Mouse (Mus musculus) stomach, embryonic 16.5 days (tissue): ENCODE data around the gene Baz2a. TPM values are rescaled to one million over a fixed set of nuclear protein-coding genes. Genes with fewer than 3 reads are reported as not detected.
"Not testable (repeated sequence)": the region's sequence is repeated elsewhere in the genome, so short reads cannot be mapped to it uniquely, and the experiment has no call there.

Experiments used
- ATAC-seq: fragments of 200-750 bp; cut with Nextera tagmentation; 2 replicates; pipeline ENCODE4 v1.8.0; 2017; ENCODE audit warnings: moderate number of reproducible peaks, moderate TSS enrichment; ENCODE audit not compliant: insufficient read depth, low FRiP score
- H3K27ac ChIP-seq: fragments of 300-500 bp; sonication (generic); 2 replicates; pipeline ENCODE4 v1.5.1; 2014; ENCODE audit warnings: low read length
- H3K27me3 ChIP-seq: fragments of 300-500 bp; sonication (generic); 2 replicates; pipeline ENCODE4 v1.6.1; 2014; ENCODE audit warnings: low read length, control low read depth, mixed read lengths; ENCODE audit not compliant: control insufficient read depth, insufficient read depth
- H3K36me3 ChIP-seq: fragments of 300-500 bp; sonication (generic); 2 replicates; pipeline ENCODE4 v1.6.1; 2014; ENCODE audit warnings: low read length; ENCODE audit not compliant: control insufficient read depth, insufficient read depth
- H3K4me1 ChIP-seq: fragments of 300-500 bp; sonication (generic); 2 replicates; pipeline ENCODE4 v1.6.1; 2014; ENCODE audit warnings: low read length, control low read depth, mixed read lengths; ENCODE audit not compliant: control insufficient read depth, insufficient read depth
- H3K4me2 ChIP-seq: fragments of 300-500 bp; sonication (generic); 2 replicates; pipeline ENCODE4 v1.6.1; 2014; ENCODE audit warnings: low read depth, low read length, mixed read lengths
- H3K4me3 ChIP-seq: fragments of 300-500 bp; sonication (generic); replicated peaks from 2 replicates; pipeline ENCODE4 v1.5.1; 2014; ENCODE audit warnings: mild to moderate bottlenecking, low read length
- H3K9ac ChIP-seq: fragments of 300-500 bp; sonication (generic); 2 replicates; pipeline ENCODE4 v1.6.1; 2014; ENCODE audit warnings: low read length
- H3K9me3 ChIP-seq: fragments of 300-500 bp; sonication (generic); replicated peaks from 2 replicates; pipeline ENCODE4 v1.6.1; 2016; ENCODE audit warnings: low read length, control low read depth; ENCODE audit not compliant: control insufficient read depth
- WGBS: fragments of 180-500 bp; shearing (Covaris S2); extraction: QIAGEN DNeasy Blood & Tissue Kit; methylation state at CpG from one replicate; pipeline ENCODE4 v1.1.7; 2014; 5-methylcytosine and 5-hydroxymethylcytosine counted together
- polyA plus RNA-seq: library from polyadenylated mRNA; unstranded; fragments of >200 nt; fragmentation: Nextera tagmentation; extraction: Ambion mirVana; gene quantifications from 2 replicates; pipeline ENCODE4 v1.2.1, GENCODE M21; 2015

Baz2a gene
- polyA plus RNA-seq, 1 experiment from 2014 or later = 8.3 TPM

DNA sequence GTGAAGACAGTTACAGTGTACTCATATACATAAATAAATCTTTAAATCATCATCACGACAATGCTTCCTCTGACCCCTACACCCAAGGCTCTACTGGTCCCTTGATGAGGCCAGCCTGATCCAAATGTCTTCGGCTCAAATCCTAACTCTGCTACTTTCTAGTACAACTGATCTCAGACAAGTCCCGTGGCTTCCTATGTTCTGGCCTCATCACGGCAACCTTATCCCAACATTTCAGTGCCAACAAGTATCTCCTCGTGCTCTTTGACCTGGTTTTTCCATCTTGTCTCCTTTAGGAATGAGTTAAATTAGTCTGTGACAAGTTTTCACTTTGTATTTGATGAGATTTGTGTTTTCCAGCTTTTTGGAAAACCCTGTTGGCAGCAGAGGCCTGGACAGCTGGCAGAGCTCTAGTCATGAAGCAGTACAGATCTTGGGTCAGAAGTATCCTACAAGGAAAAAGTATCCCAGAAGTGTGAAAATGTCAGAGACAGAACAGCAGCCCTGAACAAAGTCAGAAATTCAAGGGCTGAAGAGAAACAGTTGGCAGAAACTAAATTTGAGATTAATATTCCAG lies 57.5 kb downstream of the Baz2a start:
- Histone ChIP-seq H3K27ac (peak overlapping the region; percentile 77), H3K27me3 (no peaks in the 10 kb centered on the region), H3K9me3 (no peaks in the 10 kb centered on the region), H3K4me2 (peak overlapping the region; percentile 37), H3K4me3 (peak overlapping the region; percentile 20; the same call in 1 of the 2 replicates), H3K36me3 (no peaks in the 10 kb centered on the region), H3K9ac (peak overlapping the region; percentile 13; the same call in 1 of the 2 replicates), H3K4me1 (peaks cover 20% of the 10 kb centered on the region; the same call in 1 of the 2 replicates)
- 62% methylated on average over 5 of the region's 5 CpGs for WGBS
- no peak for ATAC-seq

DNA sequence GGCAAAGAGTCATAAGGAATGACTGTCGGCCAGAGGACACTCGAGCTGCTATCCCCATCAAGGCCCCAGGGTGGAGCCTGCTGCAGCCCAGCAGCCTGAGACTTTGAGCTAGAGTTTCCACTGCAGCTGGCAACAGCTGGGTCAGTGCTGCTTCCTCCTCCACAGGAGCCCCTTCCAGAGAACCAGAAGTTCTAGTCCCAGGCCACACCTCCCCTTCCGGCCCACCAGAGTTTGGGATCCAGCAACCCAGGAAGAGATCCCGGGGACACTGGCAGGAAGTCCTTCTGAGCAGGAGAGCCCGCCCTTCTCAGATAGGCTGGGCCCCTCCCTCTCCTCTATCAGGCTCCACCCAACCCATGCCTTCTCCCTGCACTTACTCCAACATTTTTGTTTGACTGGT lies 58.2 kb downstream of the Baz2a start:
- WGBS = 0% methylated on average over 5 of the region's 5 CpGs
- Histone ChIP-seq H3K27ac (peak overlapping the region; percentile 77), H3K36me3 (no peaks in the 10 kb centered on the region), H3K4me1 (peaks cover 24% of the 10 kb centered on the region; the same call in 1 of the 2 replicates), H3K4me3 (peak overlapping the region; percentile 20), H3K27me3 (no peaks in the 10 kb centered on the region), H3K9me3 (no peaks in the 10 kb centered on the region), H3K4me2 (peak overlapping the region; percentile 37), H3K9ac (peak overlapping the region; percentile 13; the same call in 1 of the 2 replicates)
- ATAC-seq = peak; percentile 97

DNA sequence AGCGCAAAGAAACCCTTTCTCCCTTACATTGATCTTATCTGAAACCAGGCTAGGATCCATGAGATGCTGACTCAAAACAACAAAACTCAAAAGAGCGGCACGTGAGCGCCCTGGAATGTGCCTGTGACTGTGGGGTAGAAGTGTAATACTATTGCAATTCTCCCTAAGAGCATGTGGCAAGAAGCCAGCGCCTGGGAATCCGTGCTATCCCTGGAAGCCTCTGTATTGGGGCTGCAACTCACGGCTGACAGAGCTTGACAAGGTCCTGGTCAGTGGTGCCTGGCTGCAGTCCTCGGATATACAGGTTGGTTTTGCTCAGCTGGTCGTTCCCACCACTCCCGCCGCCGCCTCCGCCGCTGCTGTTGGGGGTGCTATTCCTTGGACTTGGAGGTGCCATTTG lies 59.6 kb downstream of the Baz2a start:
- Histone ChIP-seq H3K27me3 (no peaks in the 10 kb centered on the region), H3K9ac (no peak overlapping the region), H3K4me1 (peaks cover 24% of the 10 kb centered on the region; the same call in 1 of the 2 replicates), H3K4me3 (no peak overlapping the region), H3K27ac (peak overlapping the region; percentile 77; the same call in 1 of the 2 replicates), H3K9me3 (no peaks in the 10 kb centered on the region), H3K36me3 (no peaks in the 10 kb centered on the region), H3K4me2 (no peak overlapping the region)
- WGBS = 68% methylated on average over 14 of the region's 14 CpGs
- no peak for ATAC-seq

DNA sequence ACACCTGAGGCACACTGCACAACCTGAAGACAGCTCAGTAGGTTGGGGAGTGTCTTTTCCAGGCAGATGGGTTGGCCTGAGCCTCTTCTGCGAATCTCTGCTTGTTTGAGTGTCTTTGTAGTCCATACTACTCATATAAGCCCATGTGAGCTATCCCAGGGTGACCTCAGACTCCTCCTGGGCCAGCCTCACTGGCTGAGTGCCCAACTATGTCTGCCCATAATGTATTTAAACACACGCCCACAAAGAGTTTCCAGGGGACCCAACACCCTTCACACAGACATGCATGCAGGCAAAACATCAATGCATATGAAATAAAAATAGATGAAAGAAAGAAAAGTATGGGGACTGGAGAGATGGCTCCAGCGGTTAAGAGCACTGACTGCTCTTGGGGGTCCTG lies 62.6 kb downstream of the Baz2a start:
- no peak for ATAC-seq
- 69% methylated on average over 3 of the region's 3 CpGs for WGBS
- Histone ChIP-seq H3K9ac (no peak overlapping the region), H3K27me3 (no peaks in the 10 kb centered on the region), H3K27ac (no peak overlapping the region), H3K4me1 (peaks cover 21% of the 10 kb centered on the region; the same call in 1 of the 2 replicates), H3K36me3 (no peaks in the 10 kb centered on the region), H3K4me3 (no peak overlapping the region), H3K4me2 (no peak overlapping the region), H3K9me3 (no peaks in the 10 kb centered on the region)

DNA sequence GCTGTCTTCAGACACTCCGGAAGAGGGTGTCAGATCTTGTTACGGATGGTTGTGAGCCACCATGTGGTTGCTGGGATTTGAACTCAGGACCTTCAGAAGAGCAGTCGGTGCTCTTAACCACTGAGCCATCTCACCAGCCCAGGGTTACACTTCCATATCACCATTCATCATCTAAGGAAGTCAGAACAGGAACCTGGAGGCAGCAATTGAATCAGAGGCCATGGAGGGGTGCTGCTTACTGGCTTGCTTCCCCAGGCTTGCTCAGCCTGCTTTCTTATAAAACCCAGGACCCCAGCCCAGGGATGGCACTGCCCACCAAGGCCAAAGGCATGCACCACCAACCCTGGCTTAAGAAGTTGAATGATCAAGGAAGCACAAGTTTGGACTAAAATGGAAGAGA lies 74.3 kb downstream of the Baz2a start:
- not testable (repeated sequence) for H3K9me3 ChIP-seq, H3K4me1 ChIP-seq, ATAC-seq, H3K27me3 ChIP-seq, H3K36me3 ChIP-seq, H3K9ac ChIP-seq, H3K4me3 ChIP-seq, H3K4me2 ChIP-seq, H3K27ac ChIP-seq
- WGBS = 66% methylated on average over 2 of the region's 3 CpGs

DNA sequence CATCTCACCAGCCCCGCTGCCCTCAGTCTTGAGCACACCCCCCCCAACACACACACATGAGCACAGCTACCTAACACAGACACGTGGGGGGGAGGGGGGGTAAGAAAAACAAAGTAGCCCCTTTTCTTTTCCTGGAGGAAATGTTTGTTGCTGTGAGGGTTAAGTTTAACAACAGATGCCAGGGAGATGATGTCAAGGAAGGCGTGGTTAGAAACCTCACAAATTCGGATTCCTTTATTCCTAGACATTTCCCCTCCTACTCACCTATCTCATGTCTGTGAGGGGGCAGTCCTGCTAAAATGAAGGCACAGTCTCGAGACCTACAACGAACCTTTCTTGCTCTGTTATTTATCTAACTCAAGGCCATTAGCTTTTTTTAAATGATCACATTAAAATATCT lies 75.7 kb downstream of the Baz2a start:
- Histone ChIP-seq H3K4me3 (no peak overlapping the region), H3K4me2 (no peak overlapping the region), H3K9me3 (no peaks in the 10 kb centered on the region), H3K9ac (peak overlapping the region; percentile 24; the same call in 1 of the 2 replicates), H3K27ac (peak overlapping the region; percentile 12; the same call in 1 of the 2 replicates), H3K36me3 (no peaks in the 10 kb centered on the region), H3K4me1 (peaks cover 7% of the 10 kb centered on the region), H3K27me3 (no peaks in the 10 kb centered on the region)
- ATAC-seq = no peak
- WGBS = 32% methylated on average over 6 of the region's 6 CpGs

DNA sequence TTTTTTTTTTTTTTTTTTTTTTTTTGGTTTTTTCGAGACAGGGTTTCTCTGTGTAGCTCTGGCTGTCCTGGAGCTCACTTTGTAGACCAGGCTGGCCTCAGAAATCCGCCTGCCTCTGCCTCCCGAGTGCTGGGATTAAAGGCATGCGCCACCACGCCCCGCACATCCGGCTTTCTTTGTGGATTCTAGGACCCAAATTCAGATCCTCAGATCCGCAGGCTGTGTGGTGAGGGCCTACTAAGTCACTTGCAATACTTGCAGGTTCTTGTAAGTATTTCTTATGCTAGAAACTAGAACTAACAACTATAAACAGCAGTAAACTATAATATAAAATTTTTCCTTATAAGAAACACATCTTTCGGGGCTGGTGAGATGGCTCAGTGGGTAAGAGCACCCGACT lies 80.0 kb downstream of the Baz2a start:
- H3K27ac ChIP-seq, ATAC-seq, H3K9ac ChIP-seq, H3K4me2 ChIP-seq, H3K27me3 ChIP-seq, H3K9me3 ChIP-seq, H3K4me3 ChIP-seq, H3K36me3 ChIP-seq: not testable (repeated sequence)
- H3K4me1 ChIP-seq = peaks cover 20% of the 10 kb centered on the region
- 91% methylated on average over 10 of the region's 10 CpGs for WGBS

DNA sequence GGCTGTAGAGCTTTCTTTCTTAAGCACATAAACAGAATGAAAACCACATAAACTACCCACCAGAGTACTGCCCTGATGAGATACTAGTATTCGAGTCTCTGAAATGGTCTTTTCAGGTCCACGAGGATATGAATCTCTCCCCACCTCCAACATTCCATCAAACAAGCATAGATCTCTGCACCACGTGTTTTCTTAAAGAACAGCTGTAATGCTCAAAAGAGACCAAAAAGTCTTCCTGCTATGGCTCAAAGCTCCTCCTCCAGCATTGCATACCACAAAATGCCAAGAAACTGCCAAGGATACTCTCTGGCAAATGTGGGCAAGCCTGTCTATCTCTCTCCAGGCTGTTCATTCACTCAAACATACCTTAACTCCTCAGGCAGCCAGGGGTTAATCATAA lies 83.9 kb downstream of the Baz2a start:
- H3K9ac ChIP-seq = peak overlapping the region; percentile 73
- WGBS = 7% methylated on average over 3 of the region's 3 CpGs
- H3K9me3 ChIP-seq = no peaks in the 10 kb centered on the region
- H3K4me2 ChIP-seq = peak overlapping the region; percentile 77
- H3K36me3 ChIP-seq = no peaks in the 10 kb centered on the region
- H3K27ac ChIP-seq = peak overlapping the region; percentile 93
- H3K4me3 ChIP-seq = peak overlapping the region; percentile 65
- H3K4me1 ChIP-seq = peaks cover 18% of the 10 kb centered on the region
- no peak for ATAC-seq
- no peaks in the 10 kb centered on the region for H3K27me3 ChIP-seq

DNA sequence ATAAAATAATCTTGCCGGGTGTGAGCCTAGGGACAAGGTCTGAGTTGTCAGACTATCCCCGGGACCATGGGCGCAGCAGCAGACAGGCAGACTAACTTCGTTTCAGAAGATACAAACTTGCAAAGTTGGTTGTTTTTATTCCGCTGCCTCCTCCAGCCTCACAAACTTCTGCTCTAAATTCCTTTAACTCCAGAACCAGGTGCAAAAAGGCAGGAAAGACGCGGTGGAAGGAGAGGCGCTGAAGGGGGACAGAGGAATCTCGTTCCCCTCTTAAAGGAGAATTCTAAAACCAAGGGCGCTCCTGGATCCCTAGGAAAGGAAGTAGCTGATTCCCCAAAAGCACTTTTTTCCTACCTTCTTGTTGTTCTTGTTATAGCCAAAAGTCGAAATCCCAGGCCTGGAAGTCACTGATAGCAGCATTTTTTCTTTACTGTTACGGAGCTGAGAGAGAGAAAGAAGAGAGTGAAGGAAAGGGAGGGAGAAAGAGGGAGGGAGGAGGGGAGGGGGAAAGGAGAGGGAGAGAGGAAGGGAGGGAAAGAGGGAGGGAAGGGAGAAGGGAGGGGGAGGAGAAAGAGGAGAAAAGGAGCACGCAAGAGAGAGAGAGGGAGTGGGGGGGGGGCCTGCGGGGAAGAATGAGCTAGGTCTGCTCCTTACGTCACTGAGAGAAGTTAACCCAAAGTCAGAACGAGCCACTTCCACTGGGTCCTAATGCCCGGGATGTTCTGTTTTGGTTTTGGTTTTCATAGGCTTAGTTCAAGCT lies 84.8 kb downstream of the Baz2a start:
- Histone ChIP-seq H3K27me3 (no peaks in the 10 kb centered on the region), H3K36me3 (no peaks in the 10 kb centered on the region), H3K27ac (peak overlapping the region; percentile 93), H3K9ac (peak overlapping the region; percentile 73), H3K9me3 (no peaks in the 10 kb centered on the region), H3K4me3 (peak overlapping the region; percentile 65), H3K4me1 (peaks cover 18% of the 10 kb centered on the region), H3K4me2 (peak overlapping the region; percentile 77)
- WGBS = 0% methylated on average over 17 of the region's 17 CpGs
- peak; percentile 94 for ATAC-seq
